Mouse (Mus musculus): ENCODE measurements around the gene Ppp1r35. TPM values are rescaled to one million over a fixed set of nuclear protein-coding genes. Genes with fewer than 3 reads are reported as not detected.
"Not testable (repeated sequence)": the region's sequence is repeated elsewhere in the genome, so short reads cannot be mapped to it uniquely, and the experiment has no call there.

Gene Ppp1r35
- polyA plus RNA-seq, 1 experiment from 2014 or later: 33.9 TPM

DNA sequence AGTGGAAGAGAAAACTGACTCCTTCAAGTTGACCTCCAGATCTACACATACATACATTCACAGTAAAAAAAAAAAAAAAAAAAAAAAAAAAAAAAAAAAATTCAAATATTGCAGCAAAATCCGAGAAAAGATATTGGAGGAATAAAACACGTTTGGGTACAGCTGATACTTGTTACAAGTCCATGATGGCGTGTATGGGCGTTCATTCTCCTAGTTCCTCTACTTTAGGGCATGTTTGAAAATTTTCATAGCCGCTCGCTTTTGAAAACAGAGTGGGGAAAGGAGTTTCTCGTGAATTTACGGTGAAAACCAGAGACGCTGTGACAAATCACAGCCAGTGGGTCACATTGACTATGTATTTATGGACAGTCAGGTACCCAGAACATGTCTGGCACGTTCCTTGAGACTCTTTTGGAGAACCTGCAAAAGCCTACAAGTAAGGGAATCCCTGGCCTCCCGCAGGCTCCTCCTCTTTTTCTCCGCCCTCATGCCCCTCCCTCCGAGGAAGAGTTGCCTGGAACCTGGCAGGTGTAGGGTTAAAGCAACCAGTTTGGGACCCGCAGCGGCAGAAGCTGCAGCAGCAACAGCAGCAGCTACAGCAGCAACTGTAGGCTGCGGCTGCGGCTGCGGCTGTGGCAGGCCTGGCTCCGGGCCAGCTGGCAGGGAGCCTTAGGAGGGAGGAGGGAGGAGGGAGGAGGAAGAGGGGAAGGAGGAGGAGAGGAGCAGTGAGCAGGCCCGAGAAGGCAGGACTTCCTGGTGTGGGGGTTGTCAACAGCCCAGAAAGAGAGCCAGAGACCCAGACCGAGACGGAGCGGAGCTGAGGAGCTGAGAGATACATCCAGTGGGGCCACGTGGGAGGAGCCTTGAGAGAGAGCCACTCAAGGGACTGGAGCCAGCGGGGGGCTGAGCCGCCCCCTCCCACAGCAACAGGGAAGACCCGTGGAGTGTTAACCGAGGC, 33.2 kb upstream of the Ppp1r35 start, which contains the start of gene Tsc22d4:
Gene Tsc22d4, plus strand, starts transcription at position 517 of the 958 bp plus-strand sequence.
- Histone ChIP-seq H3K4me2 (peak within 1 kb of the TSS; percentile 89), H3K9me3 (no peaks in the 10 kb centered on the region), H3K4me3 (peak within 1 kb of the TSS; percentile 86), H3K4me1 (peaks cover 40% of the 10 kb centered on the region), H3K27me3 (no peaks in the 10 kb centered on the region), H3K27ac (peak within 1 kb of the TSS; percentile 99), H3K36me3 (no peaks in the 10 kb centered on the region), H3K9ac (peak within 1 kb of the TSS; percentile 79)
- peak; percentile 91 for ATAC-seq (ENCODE audit: borderline replicate concordance, extremely low read depth, low FRiP score, low TSS enrichment)
- WGBS: 3% methylated on average over 28 of the region's 28 CpGs

DNA sequence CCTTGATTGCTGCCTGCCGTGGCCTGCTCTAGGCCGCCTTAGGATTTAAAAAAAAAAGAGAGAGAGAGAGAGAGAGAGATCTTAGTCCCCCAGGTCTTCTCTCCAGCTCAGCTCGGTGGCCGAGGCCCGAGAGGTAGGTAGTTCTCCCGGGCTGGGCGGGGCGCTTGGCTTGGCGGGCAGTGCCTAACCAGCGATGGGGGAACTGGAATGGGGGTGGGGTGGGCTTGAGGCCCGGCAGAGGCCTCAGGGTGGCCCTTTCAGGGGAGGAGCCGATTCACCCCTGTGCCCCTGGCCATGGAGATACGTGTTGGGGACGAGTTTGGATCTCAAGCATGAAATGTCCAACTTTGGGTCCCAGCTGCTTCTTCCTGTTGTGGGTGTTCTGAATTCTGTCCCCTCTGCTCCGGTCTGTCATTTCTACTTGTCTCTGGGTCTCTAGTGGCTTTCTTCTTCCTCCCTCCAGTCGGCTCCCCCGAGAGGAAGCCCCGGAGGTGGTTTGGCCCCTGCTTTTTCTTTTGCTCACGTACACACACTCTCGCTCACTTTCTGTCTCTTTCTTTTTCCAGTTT, 32.3 kb upstream of the Ppp1r35 start:
- no peaks in the 10 kb centered on the region for H3K9me3 ChIP-seq
- 0% methylated on average over 20 of the region's 20 CpGs for WGBS
- H3K9ac ChIP-seq: peak overlapping the region; percentile 79
- H3K4me2 ChIP-seq: peak overlapping the region; percentile 89
- H3K36me3 ChIP-seq: peaks cover 8% of the 10 kb centered on the region
- ATAC-seq (ENCODE audit: borderline replicate concordance, extremely low read depth, low FRiP score, low TSS enrichment): peak; percentile 32
- peak overlapping the region; percentile 86 for H3K4me3 ChIP-seq
- peak overlapping the region; percentile 99 for H3K27ac ChIP-seq
- H3K4me1 ChIP-seq: peaks cover 41% of the 10 kb centered on the region
- no peaks in the 10 kb centered on the region for H3K27me3 ChIP-seq

DNA sequence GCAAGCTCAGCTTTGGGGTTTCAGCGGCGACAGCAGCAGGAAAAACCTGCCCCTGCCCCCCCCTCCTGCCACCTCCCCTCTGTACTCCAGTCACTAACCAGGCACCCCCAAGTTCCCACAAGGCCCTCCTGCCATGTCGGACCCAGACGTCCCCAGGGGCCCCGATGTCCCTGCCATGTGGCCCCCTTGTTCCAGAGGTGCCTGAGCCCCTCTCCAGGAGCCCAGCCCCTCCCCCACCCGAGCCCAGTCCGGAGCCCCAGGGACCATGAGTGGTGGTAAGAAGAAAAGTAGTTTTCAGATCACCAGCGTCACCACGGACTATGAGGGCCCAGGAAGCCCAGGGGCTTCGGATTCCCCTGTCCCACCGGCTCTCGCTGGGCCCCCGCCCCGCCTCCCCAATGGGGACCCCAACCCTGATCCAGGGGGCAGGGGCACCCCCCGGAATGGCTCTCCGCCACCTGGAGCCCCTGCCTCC, 31.8 kb upstream of the Ppp1r35 start:
- Histone ChIP-seq H3K9ac (peak overlapping the region; percentile 79), H3K9me3 (no peaks in the 10 kb centered on the region), H3K27me3 (no peaks in the 10 kb centered on the region), H3K27ac (peak overlapping the region; percentile 99), H3K4me1 (peaks cover 36% of the 10 kb centered on the region), H3K4me3 (peak overlapping the region; percentile 86), H3K4me2 (peak overlapping the region; percentile 89), H3K36me3 (peaks cover 13% of the 10 kb centered on the region)
- 2% methylated on average over 16 of the region's 16 CpGs for WGBS
- ATAC-seq (ENCODE audit: borderline replicate concordance, extremely low read depth, low FRiP score, low TSS enrichment): peak; percentile 3; the same call in 1 of the 2 replicates

DNA sequence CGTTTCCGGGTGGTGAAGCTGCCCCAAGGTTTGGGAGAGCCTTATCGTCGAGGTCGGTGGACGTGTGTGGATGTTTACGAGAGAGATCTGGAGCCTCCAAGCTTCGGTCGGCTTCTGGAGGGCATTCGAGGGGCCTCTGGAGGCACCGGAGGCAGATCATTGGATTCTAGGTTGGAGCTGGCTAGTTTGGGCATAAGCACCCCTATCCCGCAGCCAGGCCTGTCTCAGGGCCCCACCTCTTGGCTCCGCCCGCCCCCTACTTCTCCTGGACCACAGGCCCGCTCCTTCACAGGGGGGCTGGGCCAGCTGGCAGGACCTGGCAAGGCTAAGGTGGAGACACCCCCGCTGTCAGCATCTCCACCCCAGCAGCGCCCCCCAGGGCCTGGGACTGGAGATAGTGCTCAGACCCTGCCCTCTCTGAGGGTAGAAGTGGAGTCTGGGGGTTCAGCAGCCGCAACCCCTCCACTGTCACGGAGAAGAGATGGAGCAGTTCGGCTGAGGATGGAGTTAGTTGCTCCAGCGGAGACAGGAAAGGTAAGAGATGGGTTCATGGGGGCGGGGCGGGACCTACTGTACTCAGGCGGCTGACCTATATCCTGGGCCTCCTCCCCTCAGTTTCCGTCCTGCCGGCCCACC, 31.2 kb upstream of the Ppp1r35 start:
- H3K4me2 ChIP-seq: peak overlapping the region; percentile 89
- H3K27me3 ChIP-seq: no peaks in the 10 kb centered on the region
- H3K4me3 ChIP-seq: peak overlapping the region; percentile 86
- ATAC-seq (ENCODE audit: borderline replicate concordance, extremely low read depth, low FRiP score, low TSS enrichment): peak; percentile 21; the same call in 1 of the 2 replicates
- H3K9ac ChIP-seq: peak overlapping the region; percentile 79
- H3K4me1 ChIP-seq: peaks cover 35% of the 10 kb centered on the region
- 1% methylated on average over 26 of the region's 26 CpGs for WGBS
- H3K36me3 ChIP-seq: peaks cover 19% of the 10 kb centered on the region
- no peaks in the 10 kb centered on the region for H3K9me3 ChIP-seq
- peak overlapping the region; percentile 99 for H3K27ac ChIP-seq

DNA sequence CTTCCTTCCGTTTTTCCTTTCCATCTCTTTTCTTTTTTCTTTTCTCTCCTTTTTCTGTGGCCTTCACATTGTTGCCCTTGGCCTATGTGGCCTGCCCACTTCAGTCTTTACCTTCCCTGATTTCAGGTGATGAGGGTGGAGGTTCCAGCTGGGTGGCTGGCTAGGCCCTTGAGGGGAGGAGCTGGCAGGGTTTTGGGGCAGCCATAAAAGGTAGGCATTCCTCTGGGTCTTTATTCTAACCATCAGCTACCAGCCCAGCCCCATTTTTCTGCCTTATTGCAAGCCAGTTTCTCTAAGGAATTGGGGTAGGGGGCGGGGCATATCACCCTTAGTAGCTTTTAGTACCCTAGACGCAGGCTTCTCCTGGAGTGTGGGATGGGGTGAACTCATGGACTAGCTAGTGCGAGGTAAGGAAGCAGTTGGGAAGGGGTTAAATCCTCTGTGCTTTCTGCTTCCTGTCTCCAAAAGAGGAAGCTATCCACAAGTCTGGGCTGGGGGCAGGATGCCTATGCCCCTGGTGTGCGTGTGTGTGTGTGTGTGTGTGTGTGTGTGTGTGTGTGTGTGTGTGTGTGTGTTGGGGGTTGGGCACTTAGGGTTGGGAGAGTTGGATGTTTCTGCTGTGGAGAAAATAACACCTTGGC, 30.4 kb upstream of the Ppp1r35 start:
- H3K27me3 ChIP-seq: no peaks in the 10 kb centered on the region
- 0 out of 2 replicates have a peak overlapping the region, but pooled peaks have one; percentile 1 for H3K9ac ChIP-seq
- 26% methylated on average over 5 of the region's 5 CpGs for WGBS
- H3K27ac ChIP-seq: peak overlapping the region; percentile 99
- peak overlapping the region; percentile 89 for H3K4me2 ChIP-seq
- peak overlapping the region; percentile 86 for H3K4me3 ChIP-seq
- H3K9me3 ChIP-seq: no peaks in the 10 kb centered on the region
- ATAC-seq (ENCODE audit: borderline replicate concordance, extremely low read depth, low FRiP score, low TSS enrichment): no peak
- H3K4me1 ChIP-seq: peaks cover 40% of the 10 kb centered on the region
- peaks cover 25% of the 10 kb centered on the region for H3K36me3 ChIP-seq

DNA sequence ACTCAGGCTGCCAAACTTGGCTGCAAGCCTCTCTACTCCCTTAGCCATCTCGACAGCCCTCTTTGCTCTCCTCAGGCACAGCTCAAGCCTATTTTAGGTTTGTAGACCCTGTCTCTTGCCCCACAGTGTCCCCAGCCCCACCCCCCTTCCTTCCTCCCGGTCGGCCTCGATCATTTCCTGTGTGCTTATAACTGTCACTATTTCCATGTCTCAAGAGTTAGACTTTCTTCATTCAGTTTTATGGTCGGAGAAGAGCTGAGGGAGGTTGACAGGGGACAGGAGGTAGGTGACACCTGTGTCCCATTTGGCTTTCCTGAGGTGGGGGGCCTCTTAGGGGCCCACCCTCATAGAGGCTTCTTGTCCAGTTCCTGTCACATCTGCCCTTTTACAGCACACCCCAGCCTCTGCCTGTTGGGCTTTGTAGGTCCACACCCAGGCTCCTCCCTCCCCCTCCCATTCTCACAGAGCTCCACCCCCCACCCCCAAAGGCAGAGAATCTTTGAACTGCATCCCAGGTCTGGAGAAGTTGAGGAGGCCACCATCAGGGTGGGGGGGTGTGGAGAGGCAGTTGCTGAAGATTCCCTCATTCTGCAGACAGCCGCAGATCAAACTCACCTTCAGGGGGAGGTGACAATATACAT, 29.3 kb upstream of the Ppp1r35 start:
- H3K27me3 ChIP-seq: no peaks in the 10 kb centered on the region
- WGBS: 29% methylated on average over 6 of the region's 6 CpGs
- H3K4me2 ChIP-seq: peak overlapping the region; percentile 89
- peak overlapping the region; percentile 99 for H3K27ac ChIP-seq
- H3K4me1 ChIP-seq: peaks cover 46% of the 10 kb centered on the region
- H3K36me3 ChIP-seq: peaks cover 35% of the 10 kb centered on the region
- no peak overlapping the region for H3K9ac ChIP-seq
- ATAC-seq (ENCODE audit: borderline replicate concordance, extremely low read depth, low FRiP score, low TSS enrichment): no peak
- no peaks in the 10 kb centered on the region for H3K9me3 ChIP-seq
- peak overlapping the region; percentile 86 for H3K4me3 ChIP-seq

DNA sequence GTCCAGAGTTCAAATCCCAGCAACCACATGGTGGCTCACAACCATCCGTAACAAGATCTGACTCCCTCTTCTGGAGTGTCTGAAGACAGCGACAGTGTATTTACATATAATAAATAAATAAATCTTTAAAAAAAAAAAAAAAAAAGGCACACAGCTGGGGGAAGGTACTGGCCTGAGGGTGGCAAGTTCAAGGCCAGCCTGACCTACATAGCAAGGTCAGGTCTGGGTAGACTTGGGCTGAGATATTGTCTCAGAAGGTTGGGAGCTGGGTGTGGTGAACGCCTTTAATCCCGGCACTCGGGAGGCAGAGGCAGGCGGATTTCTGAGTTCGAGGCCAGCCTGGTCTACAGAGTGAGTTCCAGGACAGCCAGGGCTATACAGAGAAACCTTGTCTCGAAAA, 28.4 kb upstream of the Ppp1r35 start:
- H3K9me3 ChIP-seq; H3K4me2 ChIP-seq; H3K27me3 ChIP-seq; H3K9ac ChIP-seq; H3K27ac ChIP-seq; ATAC-seq (ENCODE audit: borderline replicate concordance, extremely low read depth, low FRiP score, low TSS enrichment); H3K4me3 ChIP-seq: not testable (repeated sequence)
- peaks cover 41% of the 10 kb centered on the region for H3K4me1 ChIP-seq
- 86% methylated on average over 6 of the region's 8 CpGs for WGBS
- peaks cover 35% of the 10 kb centered on the region for H3K36me3 ChIP-seq

DNA sequence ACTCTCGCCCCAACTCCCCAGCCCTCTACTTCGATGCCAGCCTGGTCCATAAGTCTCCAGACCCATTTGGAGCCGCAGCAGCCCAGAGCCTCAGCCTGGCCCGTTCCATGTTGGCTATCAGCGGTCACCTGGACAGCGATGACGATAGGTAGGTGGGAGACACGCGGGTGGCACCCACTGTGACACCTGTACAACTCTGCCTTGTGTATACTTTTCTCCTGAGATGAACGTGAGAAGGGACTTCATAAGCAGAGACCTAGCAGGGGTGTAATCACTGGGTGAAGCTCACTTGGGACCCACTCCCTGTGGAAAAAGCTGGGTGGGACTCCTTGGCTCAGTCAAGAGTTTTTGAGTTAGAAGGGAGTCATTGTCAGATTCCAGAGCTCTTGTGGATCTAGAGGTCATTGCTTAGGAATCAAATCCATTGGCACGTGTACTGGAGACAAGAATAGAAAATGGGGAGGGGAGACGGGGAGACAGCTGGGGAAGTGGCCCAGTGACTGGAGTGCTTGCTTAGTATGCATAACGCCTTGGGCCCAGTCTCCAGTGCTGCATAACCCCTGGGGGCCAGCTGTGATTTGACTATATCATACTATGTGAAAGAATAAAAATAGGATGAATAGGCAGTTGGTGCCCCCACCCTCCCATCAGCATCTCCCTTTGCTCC, 27.3 kb upstream of the Ppp1r35 start:
- ATAC-seq (ENCODE audit: borderline replicate concordance, extremely low read depth, low FRiP score, low TSS enrichment): no peak
- Histone ChIP-seq H3K4me1 (peaks cover 42% of the 10 kb centered on the region), H3K9me3 (no peaks in the 10 kb centered on the region), H3K4me2 (no peak overlapping the region), H3K36me3 (peaks cover 44% of the 10 kb centered on the region), H3K27ac (no peak overlapping the region), H3K27me3 (no peaks in the 10 kb centered on the region), H3K4me3 (no peak overlapping the region), H3K9ac (no peak overlapping the region)
- 85% methylated on average over 13 of the region's 13 CpGs for WGBS

DNA sequence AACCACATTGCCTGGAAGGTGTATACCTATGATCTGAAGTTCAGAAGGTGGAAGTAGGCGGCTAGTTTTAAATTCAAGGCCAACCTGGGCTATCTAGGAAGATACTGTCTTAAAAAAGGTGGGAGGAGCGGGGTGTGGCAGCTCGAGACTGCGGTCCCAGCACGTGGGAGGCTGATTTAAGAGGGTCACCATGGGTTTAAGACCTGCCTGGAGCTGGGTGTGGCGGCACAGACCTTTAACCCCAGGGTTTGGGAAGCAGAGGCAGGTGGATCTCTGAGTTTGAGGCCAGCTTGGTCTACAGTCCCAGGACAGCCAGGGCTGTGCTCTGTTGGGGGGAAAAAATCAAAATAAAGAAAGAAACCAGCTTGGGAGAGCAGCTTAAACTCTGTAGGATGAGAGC, 26.7 kb upstream of the Ppp1r35 start:
- Histone ChIP-seq H3K4me1 (peaks cover 42% of the 10 kb centered on the region), H3K4me2 (no peak overlapping the region), H3K9ac (no peak overlapping the region), H3K27ac (no peak overlapping the region), H3K36me3 (peaks cover 44% of the 10 kb centered on the region), H3K4me3 (no peak overlapping the region), H3K27me3 (no peaks in the 10 kb centered on the region), H3K9me3 (no peaks in the 10 kb centered on the region)
- no peak for ATAC-seq (ENCODE audit: borderline replicate concordance, extremely low read depth, low FRiP score, low TSS enrichment)
- 86% methylated on average over 6 of the region's 6 CpGs for WGBS

DNA sequence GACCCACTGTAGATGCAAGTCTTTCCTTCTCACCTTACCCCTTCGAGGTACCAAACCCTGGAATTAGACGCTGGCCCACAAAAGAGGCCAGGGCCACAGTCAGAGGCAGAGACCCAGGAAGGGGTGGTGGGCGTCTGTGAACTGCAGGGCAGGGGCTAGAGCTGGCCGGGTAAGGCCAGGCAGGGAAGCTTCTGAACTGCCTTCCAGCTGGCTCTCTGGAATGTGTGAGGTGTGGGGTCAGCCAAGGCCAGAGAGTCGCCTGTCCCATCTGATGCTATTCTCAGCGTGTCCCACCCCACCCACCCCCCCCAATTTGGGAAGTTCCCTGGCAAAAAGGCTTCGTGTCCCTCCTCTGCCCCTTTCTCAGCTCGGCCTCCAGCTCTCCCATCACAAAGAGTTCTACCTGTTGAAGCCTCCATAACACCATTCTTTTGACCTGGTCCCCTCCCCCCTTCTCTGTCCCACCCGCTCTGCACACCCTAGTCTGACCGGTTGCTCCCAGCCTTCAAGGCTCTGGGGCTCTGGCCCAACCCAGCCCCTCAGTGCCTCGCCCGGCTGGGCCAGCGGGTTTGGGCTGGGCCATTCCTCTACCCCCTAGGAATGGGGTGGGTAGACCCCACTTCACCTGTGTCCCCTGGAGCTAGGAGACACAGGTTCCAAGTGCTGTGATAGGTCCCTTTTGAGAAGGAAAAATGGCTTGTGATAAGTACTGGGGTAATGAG, 25.4 kb upstream of the Ppp1r35 start:
- Histone ChIP-seq H3K4me3 (no peak overlapping the region), H3K27me3 (no peaks in the 10 kb centered on the region), H3K4me1 (peaks cover 42% of the 10 kb centered on the region), H3K27ac (0 out of 2 replicates have a peak overlapping the region, but pooled peaks have one; percentile 19), H3K9ac (no peak overlapping the region), H3K4me2 (no peak overlapping the region), H3K36me3 (peaks cover 50% of the 10 kb centered on the region), H3K9me3 (no peaks in the 10 kb centered on the region)
- ATAC-seq (ENCODE audit: borderline replicate concordance, extremely low read depth, low FRiP score, low TSS enrichment): no peak
- 63% methylated on average over 13 of the region's 13 CpGs for WGBS
